Mouse (Mus musculus): Measurements from ENCODE around the gene Galnt10.

DNA sequence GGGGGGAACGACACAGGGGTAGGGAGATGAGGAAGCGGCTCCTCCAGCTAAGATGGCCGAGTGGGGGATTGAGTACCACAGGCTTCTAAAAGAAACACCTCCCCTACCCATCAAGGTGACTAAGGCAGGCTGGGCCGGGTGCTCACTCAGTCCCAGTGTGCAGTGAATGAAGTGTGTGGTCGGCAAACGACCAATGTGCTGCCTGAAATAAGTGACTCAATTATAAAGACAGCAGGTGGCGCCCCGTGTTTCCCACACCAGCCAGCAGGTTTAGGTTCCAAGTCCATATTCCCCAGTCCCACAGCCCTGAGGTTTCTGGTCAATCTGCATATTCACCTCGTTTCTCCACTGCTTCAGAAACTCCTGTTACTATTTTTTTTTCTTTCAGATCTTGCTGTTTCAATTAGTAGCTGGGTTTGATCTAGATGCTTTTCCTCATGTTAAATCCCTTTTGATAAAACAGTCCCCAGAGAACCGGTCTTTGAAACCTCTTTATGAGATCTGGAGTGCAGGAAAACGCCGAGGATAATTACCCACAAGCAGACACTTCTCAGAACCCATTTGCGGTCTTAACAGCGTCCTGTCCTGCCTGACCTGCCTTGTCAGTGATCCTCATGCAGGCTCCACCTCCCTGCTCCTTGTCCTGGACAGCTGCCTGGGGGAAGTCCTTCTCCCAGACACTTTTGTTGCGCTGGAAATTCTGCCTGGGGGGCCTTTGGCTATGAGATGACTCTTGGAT is 27.5 kb upstream of the Galnt10 start:
- TF ChIP-seq CTCF (IDR thresholded peaks at IDR 0.05; ENCODE audit: low read depth, low read length), result no peak
- no peak for TF ChIP-seq TAL1 (conservative IDR thresholded peaks at IDR 0.05; ENCODE audit: low read depth, low read length)
- TF ChIP-seq GATA2 (IDR thresholded peaks at IDR 0.05; ENCODE audit: borderline replicate concordance, low read depth, low read length), result no peak

Data from G1E (cell line).